Mouse (Mus musculus): ENCODE results near the gene Rgs19.

DNA sequence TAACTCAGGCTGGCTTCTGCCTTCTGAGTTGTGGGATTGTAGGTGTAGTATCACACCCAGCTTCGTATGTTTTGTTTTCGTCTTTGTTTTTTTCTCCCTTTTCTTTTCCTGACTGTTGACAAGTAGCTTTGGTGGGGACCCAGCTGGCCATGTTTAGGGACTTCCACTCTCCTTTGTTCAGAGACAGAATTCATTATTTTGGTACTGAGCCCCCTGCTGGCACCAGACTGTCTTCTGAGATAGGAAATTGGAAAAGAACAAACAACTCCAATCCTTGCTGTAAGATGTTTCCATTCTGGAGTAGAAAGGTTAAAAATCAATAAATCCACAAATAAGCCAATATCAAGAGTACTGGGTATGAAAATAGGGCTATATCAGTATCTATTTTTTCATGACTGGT, 17.4 kb downstream of the Rgs19 start:
- TF ChIP-seq POLR2A (IDR thresholded peaks at IDR 0.05; ENCODE audit: borderline replicate concordance, extremely low read depth, low read depth, low read length), result no peak
- no peak for TF ChIP-seq CTCF (IDR thresholded peaks at IDR 0.05; ENCODE audit: insufficient read depth, low read length)
